Mouse (Mus musculus) neutrophil, adult 5-6 weeks (primary cell): ENCODE results near the gene Sh2d6. TPM values are rescaled to one million over a fixed set of nuclear protein-coding genes. Genes with fewer than 3 reads are reported as not detected.
"Not testable (repeated sequence)": the region's sequence is repeated elsewhere in the genome, so short reads cannot be mapped to it uniquely, and the experiment has no call there.

Source experiments
- ATAC-seq: fragments of 151-379, 151-347 bp; 2 replicates; pipeline ENCODE4 v1.8.0; 2017; ENCODE audit warnings: mild to moderate bottlenecking, moderate TSS enrichment; ENCODE audit not compliant: insufficient number of reproducible peaks, poor library complexity, low FRiP score, severe bottlenecking; ENCODE audit errors: extremely low read depth
- total RNA-seq: library from RNA; stranded (forward); fragments of 200-1000 nt; gene quantifications from 2 replicates; pipeline ENCODE4 v1.2.3, GENCODE M21; 2017

Sh2d6 gene
- total RNA-seq, 1 experiment from 2014 or later, result 1.3 TPM

GRCm38 (mm10) chr6:72538562-72539031, 17.1 kb upstream of the Sh2d6 start:
- ATAC-seq, result peak; percentile 88

- no peak for ATAC-seq
Measured at GRCm38 (mm10) chr6:72537998-72538500, 16.5 kb upstream of the Sh2d6 start.

- 0 out of 2 replicates have a peak, but pooled peaks have one; percentile 35 for ATAC-seq
Measured at GRCm38 (mm10) chr6:72535165-72535564, 13.7 kb upstream of the Sh2d6 start.

GRCm38 (mm10) chr6:72534035-72534809, 12.7 kb upstream of the Sh2d6 start:
- peak; percentile 72 for ATAC-seq

- ATAC-seq, result not testable (repeated sequence)
Measured at GRCm38 (mm10) chr6:72533555-72533954, 12.0 kb upstream of the Sh2d6 start.

GRCm38 (mm10) chr6:72532580-72532979, 11.1 kb upstream of the Sh2d6 start:
- no peak for ATAC-seq

- ATAC-seq, result no peak
Measured at GRCm38 (mm10) chr6:72528410-72529151, 7.1 kb upstream of the Sh2d6 start.

- no peak for ATAC-seq
Measured at GRCm38 (mm10) chr6:72527070-72527469, 5.6 kb upstream of the Sh2d6 start.

GRCm38 (mm10) chr6:72524160-72524559, 2.7 kb upstream of the Sh2d6 start:
- no peak for ATAC-seq

- no peak for ATAC-seq
Measured at GRCm38 (mm10) chr6:72523222-72523621, 1.7 kb upstream of the Sh2d6 start.

- no peak for ATAC-seq
Measured at GRCm38 (mm10) chr6:72522288-72522687, 781 bp upstream of the Sh2d6 start.

- no peak for ATAC-seq
Measured at GRCm38 (mm10) chr6:72520904-72521303, 603 bp downstream of the Sh2d6 start.

GRCm38 (mm10) chr6:72519892-72520663, 1.4 kb downstream of the Sh2d6 start:
- ATAC-seq, result peak; percentile 55; the same call in 1 of the 2 replicates

GRCm38 (mm10) chr6:72519303-72519702, 2.2 kb downstream of the Sh2d6 start:
- ATAC-seq, result no peak

- no peak for ATAC-seq
Measured at GRCm38 (mm10) chr6:72518842-72519241, 2.7 kb downstream of the Sh2d6 start.

- ATAC-seq, result no peak
Measured at GRCm38 (mm10) chr6:72515644-72516043, 5.9 kb downstream of the Sh2d6 start.

GRCm38 (mm10) chr6:72513071-72513440, 8.5 kb downstream of the Sh2d6 start:
- no peak for ATAC-seq

GRCm38 (mm10) chr6:72512386-72513070, 9.0 kb downstream of the Sh2d6 start:
- peak; percentile 38 for ATAC-seq
